Mouse (Mus musculus) E14TG2a.4 (cell line): ENCODE data around the gene Zhx3.
A peak's percentile ranks its signal among the peaks of the same experiment; 100 is the strongest.

ENCODE experiments used
- H3K27me3 ChIP-seq: 2 replicates; pipeline ENCODE4 v1.6.1; 2014; ENCODE audit warnings: low read length, control low read depth; ENCODE audit not compliant: insufficient read depth
- H3K36me3 ChIP-seq: 2 replicates; pipeline ENCODE4 v1.6.1; 2014; ENCODE audit warnings: low read length, control low read depth; ENCODE audit not compliant: insufficient read depth
- H3K4me1 ChIP-seq: replicated peaks from 2 replicates; pipeline ENCODE4 v1.6.1; 2014; ENCODE audit warnings: low read depth, low read length, control low read depth
- H3K4me3 ChIP-seq: replicated peaks from 2 replicates; pipeline ENCODE4 v1.5.1; 2014; ENCODE audit warnings: mild to moderate bottlenecking, low read length
- H3K9me3 ChIP-seq: 2 replicates; pipeline ENCODE4 v1.6.1; 2014; ENCODE audit warnings: low read length, control low read depth
- CTCF ChIP-seq: conservative IDR thresholded peaks from 2 replicates; pipeline ENCODE4 v1.5.1; 2014; ENCODE audit warnings: low read length
- NANOG ChIP-seq: IDR thresholded peaks from 2 replicates; pipeline ENCODE4 v1.6.1; 2014; ENCODE audit warnings: borderline replicate concordance, low read length, mixed read lengths
- POU5F1 ChIP-seq: IDR thresholded peaks from 2 replicates; pipeline ENCODE4 v1.6.1; 2014; ENCODE audit warnings: low read length, borderline replicate concordance

The Zhx3 gene

GRCm38 (mm10) chr2:160876115-160876514 is 3.3 kb upstream of the Zhx3 start:
- no peak overlapping the region for H3K4me3 ChIP-seq
- H3K27me3 ChIP-seq = peaks cover 15% of the 10 kb centered on the region
- H3K36me3 ChIP-seq = no peaks in the 10 kb centered on the region
- TF ChIP-seq POU5F1 (no peak), NANOG (no peak), CTCF (peak; percentile 90)
- H3K9me3 ChIP-seq = 0 out of 2 replicates have a peak, but pooled peaks cover 7% of the 10 kb centered on the region
- peaks cover 10% of the 10 kb centered on the region for H3K4me1 ChIP-seq

GRCm38 (mm10) chr2:160874231-160874877 is 1.6 kb upstream of the Zhx3 start:
- Histone ChIP-seq H3K27me3 (peaks cover 24% of the 10 kb centered on the region), H3K36me3 (no peaks in the 10 kb centered on the region), H3K9me3 (0 out of 2 replicates have a peak, but pooled peaks cover 7% of the 10 kb centered on the region), H3K4me3 (no peak overlapping the region), H3K4me1 (peaks cover 10% of the 10 kb centered on the region)
- TF ChIP-seq CTCF = no peak
- no peak for TF ChIP-seq NANOG
- no peak for TF ChIP-seq POU5F1

GRCm38 (mm10) chr2:160872395-160872794 is 403 bp downstream of the Zhx3 start:
- H3K36me3 ChIP-seq = no peaks in the 10 kb centered on the region
- H3K9me3 ChIP-seq = 0 out of 2 replicates have a peak, but pooled peaks cover 7% of the 10 kb centered on the region
- H3K4me1 ChIP-seq = peaks cover 10% of the 10 kb centered on the region
- no peak for TF ChIP-seq CTCF
- TF ChIP-seq POU5F1 = no peak
- no peak for TF ChIP-seq NANOG
- peak overlapping the region; percentile 89 for H3K4me3 ChIP-seq
- peaks cover 31% of the 10 kb centered on the region for H3K27me3 ChIP-seq

- Histone ChIP-seq H3K27me3 (peaks cover 31% of the 10 kb centered on the region), H3K4me3 (no peak overlapping the region), H3K9me3 (0 out of 2 replicates have a peak, but pooled peaks cover 7% of the 10 kb centered on the region), H3K36me3 (no peaks in the 10 kb centered on the region), H3K4me1 (peaks cover 10% of the 10 kb centered on the region)
- TF ChIP-seq CTCF (no peak), POU5F1 (no peak), NANOG (no peak)
These were observed 1.5 kb downstream of the Zhx3 start for GRCm38 (mm10) chr2:160871310-160871709.

GRCm38 (mm10) chr2:160869446-160869845 is 3.4 kb downstream of the Zhx3 start:
- H3K4me3 ChIP-seq = no peak overlapping the region
- H3K36me3 ChIP-seq = no peaks in the 10 kb centered on the region
- peaks cover 10% of the 10 kb centered on the region for H3K4me1 ChIP-seq
- peaks cover 28% of the 10 kb centered on the region for H3K27me3 ChIP-seq
- TF ChIP-seq NANOG (no peak), CTCF (no peak), POU5F1 (no peak)
- no peaks in the 10 kb centered on the region for H3K9me3 ChIP-seq

GRCm38 (mm10) chr2:160865266-160865665 is 7.5 kb downstream of the Zhx3 start:
- Histone ChIP-seq H3K27me3 (peaks cover 11% of the 10 kb centered on the region), H3K36me3 (no peaks in the 10 kb centered on the region), H3K4me3 (no peak overlapping the region), H3K9me3 (no peaks in the 10 kb centered on the region), H3K4me1 (no peaks in the 10 kb centered on the region)
- no peak for TF ChIP-seq POU5F1
- TF ChIP-seq NANOG = no peak
- TF ChIP-seq CTCF = no peak

GRCm38 (mm10) chr2:160864112-160864511 is 8.7 kb downstream of the Zhx3 start:
- TF ChIP-seq CTCF (no peak), POU5F1 (no peak), NANOG (no peak)
- peaks cover 7% of the 10 kb centered on the region; the same call in 1 of the 2 replicates for H3K27me3 ChIP-seq
- H3K9me3 ChIP-seq = no peaks in the 10 kb centered on the region
- no peaks in the 10 kb centered on the region for H3K36me3 ChIP-seq
- no peaks in the 10 kb centered on the region for H3K4me1 ChIP-seq
- no peak overlapping the region for H3K4me3 ChIP-seq

GRCm38 (mm10) chr2:160860363-160860762 is 12.4 kb downstream of the Zhx3 start:
- Histone ChIP-seq H3K27me3 (no peaks in the 10 kb centered on the region; the same call in 1 of the 2 replicates), H3K4me3 (no peak overlapping the region), H3K4me1 (no peaks in the 10 kb centered on the region), H3K9me3 (peaks cover 4% of the 10 kb centered on the region; the same call in 1 of the 2 replicates), H3K36me3 (no peaks in the 10 kb centered on the region)
- TF ChIP-seq POU5F1 (no peak), CTCF (no peak), NANOG (no peak)
